Mouse (Mus musculus) olfactory bulb, adult 2 months (tissue): ENCODE data around the gene Zfp62.

Experiments
- CTCF ChIP-seq: fragments of 200-500 bp; IDR thresholded peaks from 2 replicates; pipeline ENCODE4 v1.5.1; 2012; ENCODE audit warnings: low read depth, mild to moderate bottlenecking, low read length, moderate library complexity; ENCODE audit not compliant: insufficient read depth
- POLR2A ChIP-seq: fragments of 200-500 bp; IDR thresholded peaks from 2 replicates; pipeline ENCODE4 v1.6.1; 2012; ENCODE audit warnings: mild to moderate bottlenecking, low read depth, low read length, moderate library complexity; ENCODE audit not compliant: insufficient read depth

GRCm38 (mm10) chr11:49245634-49246415, 42.7 kb downstream of the Zfp62 start:
- TF ChIP-seq CTCF (no peak), POLR2A (no peak)
